Mouse (Mus musculus) embryonic facial prominence, embryonic 13.5 days (tissue): Measurements from ENCODE around the gene Nectin2. TPM values are rescaled to one million over a fixed set of nuclear protein-coding genes. Genes with fewer than 3 reads are reported as not detected.
"Not testable (repeated sequence)": the region's sequence is repeated elsewhere in the genome, so short reads cannot be mapped to it uniquely, and the experiment has no call there.

Experiments
- ATAC-seq: fragments of 200-750 bp; cut with Nextera tagmentation; 2 replicates; pipeline ENCODE4 v1.8.0; 2017; ENCODE audit warnings: low read depth; ENCODE audit not compliant: insufficient number of reproducible peaks, insufficient read depth, low FRiP score, low TSS enrichment
- H3K27ac ChIP-seq: fragments of 300-500 bp; sonication (generic); 2 replicates; pipeline ENCODE4 v1.5.1; 2015; ENCODE audit warnings: moderate library complexity, mild to moderate bottlenecking, inconsistent platforms
- H3K27me3 ChIP-seq: fragments of 300-500 bp; sonication (generic); 2 replicates; pipeline ENCODE4 v1.6.1; 2015; ENCODE audit warnings: mild to moderate bottlenecking, inconsistent platforms
- H3K36me3 ChIP-seq: fragments of 300-500 bp; sonication (generic); 2 replicates; pipeline ENCODE4 v1.6.1; 2015; ENCODE audit warnings: mild to moderate bottlenecking, inconsistent platforms
- H3K4me1 ChIP-seq: fragments of 300-500 bp; sonication (generic); 2 replicates; pipeline ENCODE4 v1.6.1; 2015; ENCODE audit warnings: inconsistent platforms
- H3K4me2 ChIP-seq: fragments of 300-500 bp; sonication (generic); 2 replicates; pipeline ENCODE4 v1.6.1; 2015; ENCODE audit warnings: moderate library complexity, mild to moderate bottlenecking, inconsistent platforms
- H3K4me3 ChIP-seq: fragments of 300-500 bp; sonication (generic); 2 replicates; pipeline ENCODE4 v1.5.1; 2015; ENCODE audit warnings: mild to moderate bottlenecking, inconsistent platforms
- H3K9ac ChIP-seq: fragments of 300-500 bp; sonication (generic); 2 replicates; pipeline ENCODE4 v1.6.1; 2015; ENCODE audit warnings: mild to moderate bottlenecking, inconsistent platforms
- H3K9me3 ChIP-seq: fragments of 300-500 bp; sonication (generic); 2 replicates; pipeline ENCODE4 v1.6.1; 2016; ENCODE audit warnings: inconsistent platforms
- WGBS: fragments of 180-500 bp; shearing (Covaris S2); methylation state at CpG from one replicate; pipeline ENCODE4 v1.1.7; 2015; ENCODE audit warnings: mixed read lengths; 5-methylcytosine and 5-hydroxymethylcytosine counted together
- polyA plus RNA-seq: library from polyadenylated mRNA; unstranded; fragments of >200 nt; fragmentation: Nextera tagmentation; extraction: Ambion mirVana; gene quantifications from 2 replicates; pipeline ENCODE4 v1.2.1, GENCODE M21; 2015

Gene Nectin2
- polyA plus RNA-seq, 1 experiment from 2014 or later, result 87.0 TPM

DNA sequence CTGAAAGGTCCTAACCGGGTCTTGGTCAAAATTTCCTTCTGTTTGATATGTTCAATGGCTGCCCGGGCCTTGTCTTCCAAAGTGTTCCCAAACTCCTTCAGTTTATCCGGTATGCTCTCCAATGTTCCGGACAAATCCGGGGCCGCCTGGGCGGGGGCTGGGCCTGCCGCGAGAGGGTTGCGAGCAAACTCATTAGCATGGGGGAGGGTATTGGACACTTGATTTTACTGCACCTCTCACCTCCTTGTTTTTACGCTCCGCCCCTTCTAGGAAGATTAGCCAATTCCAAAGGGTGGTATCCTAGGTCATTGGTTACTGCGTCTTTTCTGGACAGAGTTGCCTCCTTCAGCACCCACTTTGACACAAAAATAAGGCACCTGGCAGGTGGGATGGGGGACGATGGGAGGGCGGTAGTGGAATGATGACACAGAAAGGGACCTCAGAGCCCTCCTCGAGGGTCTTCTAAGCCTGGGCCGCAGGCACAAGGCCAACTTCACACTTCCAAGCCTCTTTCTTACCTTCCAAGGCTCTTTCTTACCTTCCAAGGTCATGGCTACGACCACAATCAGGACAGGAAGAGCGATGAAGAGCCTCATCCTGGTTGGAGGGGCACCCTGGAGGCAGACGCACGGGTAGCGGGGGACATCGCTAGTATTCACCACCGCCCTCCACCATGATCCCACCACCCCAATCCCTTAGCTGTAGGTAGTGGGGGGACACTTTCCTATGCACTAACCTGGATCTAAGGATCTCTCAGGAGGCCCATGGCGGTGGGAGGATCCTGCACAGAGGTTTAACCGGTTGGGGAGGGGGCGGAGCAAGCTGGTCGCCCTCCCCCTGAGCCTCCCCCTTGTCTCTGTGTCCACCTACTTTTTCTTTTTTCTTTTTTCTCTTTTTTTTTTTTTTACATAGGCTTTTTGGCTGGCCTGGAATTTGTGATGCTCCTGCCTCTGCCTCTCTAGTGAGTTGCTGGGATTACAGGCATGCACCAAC lies 58.1 kb downstream of the Nectin2 start, which contains the start of gene Apoc1:
Gene Apoc1 (minus strand): TSS at position 788 of the 993 bp plus-strand sequence.
- peak within 1 kb of the TSS; percentile 12; the same call in 1 of the 2 replicates for H3K9ac ChIP-seq
- no peak within 1 kb of the TSS for H3K4me2 ChIP-seq
- no peaks in the 10 kb centered on the region for H3K27me3 ChIP-seq
- no peak for ATAC-seq
- WGBS, result 47% methylated on average over 28 of the region's 28 CpGs
- H3K4me3 ChIP-seq, result no peak within 1 kb of the TSS
- H3K27ac ChIP-seq, result no peak within 1 kb of the TSS
- peaks cover 6% of the 10 kb centered on the region for H3K4me1 ChIP-seq
- H3K36me3 ChIP-seq, result peaks cover 13% of the 10 kb centered on the region
- H3K9me3 ChIP-seq, result peaks cover 7% of the 10 kb centered on the region; the same call in 1 of the 2 replicates

DNA sequence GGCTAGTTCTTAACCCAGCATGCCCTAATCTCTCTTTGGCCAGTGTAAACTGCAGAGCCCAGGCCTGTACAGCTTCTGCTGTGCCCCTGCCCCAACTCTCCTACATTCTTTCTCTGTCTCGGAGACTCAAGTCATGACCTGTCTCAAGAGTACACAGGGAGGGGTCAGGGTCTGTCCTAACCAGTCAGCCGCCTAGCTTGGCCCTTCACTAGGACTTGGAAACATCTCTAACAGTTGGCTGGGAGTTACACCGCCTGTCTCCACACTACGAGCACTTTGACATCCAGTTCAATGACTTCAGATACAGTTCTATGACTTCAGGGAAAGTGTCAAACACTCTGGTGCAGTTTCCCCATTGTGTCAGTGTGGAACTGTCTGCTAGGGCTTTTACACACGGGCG lies 58.8 kb downstream of the Nectin2 start:
- 0 out of 2 replicates have a peak, but pooled peaks cover 2% of the 10 kb centered on the region for H3K9me3 ChIP-seq
- no peak overlapping the region for H3K4me3 ChIP-seq
- H3K27me3 ChIP-seq, result no peaks in the 10 kb centered on the region
- peaks cover 6% of the 10 kb centered on the region for H3K4me1 ChIP-seq
- ATAC-seq, result no peak
- 78% methylated on average over 6 of the region's 6 CpGs for WGBS
- no peak overlapping the region for H3K4me2 ChIP-seq
- no peak overlapping the region for H3K9ac ChIP-seq
- H3K36me3 ChIP-seq, result peaks cover 6% of the 10 kb centered on the region
- H3K27ac ChIP-seq, result no peak overlapping the region

DNA sequence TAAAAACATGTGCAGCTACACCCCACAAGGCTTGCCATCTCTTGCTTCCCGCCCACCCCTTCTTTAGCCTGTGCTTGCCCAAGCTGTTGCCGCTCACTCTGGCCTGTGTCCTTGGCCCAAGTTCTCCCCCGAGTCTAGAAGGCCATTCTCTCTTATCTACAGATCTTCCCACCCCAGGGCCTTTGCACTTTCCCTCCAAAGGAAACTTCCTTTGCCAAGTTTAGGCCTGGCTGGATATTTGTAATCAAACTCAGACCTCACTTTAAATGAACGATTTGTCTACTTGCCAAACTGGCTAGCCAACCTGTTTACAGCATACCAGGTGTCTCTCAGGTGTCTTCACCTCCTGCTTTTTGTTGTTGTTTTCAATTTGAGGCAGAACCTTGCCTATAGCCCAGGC lies 59.4 kb downstream of the Nectin2 start:
- H3K36me3 ChIP-seq, result no peaks in the 10 kb centered on the region
- ATAC-seq, result no peak

DNA sequence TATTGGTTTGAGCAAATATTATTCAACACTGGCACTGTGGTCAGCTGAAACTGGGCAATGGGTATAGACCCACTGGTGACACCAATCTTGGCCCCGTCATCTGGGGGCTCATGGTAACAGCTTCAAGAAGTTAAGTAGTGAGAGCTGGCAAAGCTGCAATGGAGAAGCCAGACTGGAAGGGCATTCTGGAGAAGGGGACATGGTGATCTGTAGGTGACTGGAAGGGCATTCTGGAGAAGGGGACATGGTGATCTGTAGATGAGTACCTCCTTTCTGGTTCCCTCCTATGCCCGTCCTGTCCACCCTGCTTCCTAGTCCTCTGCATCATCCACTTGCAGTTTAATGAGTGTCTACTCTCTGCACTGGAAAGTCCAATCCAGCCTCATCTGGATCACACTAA lies 61.7 kb downstream of the Nectin2 start:
- no peaks in the 10 kb centered on the region for H3K36me3 ChIP-seq
- no peak for ATAC-seq
- H3K27me3 ChIP-seq, result no peaks in the 10 kb centered on the region
- H3K4me2 ChIP-seq, result no peak overlapping the region
- H3K9ac ChIP-seq, result no peak overlapping the region
- H3K4me1 ChIP-seq, result peaks cover 6% of the 10 kb centered on the region
- no peak overlapping the region for H3K27ac ChIP-seq
- WGBS, result 92% methylated on average over 2 of the region's 2 CpGs
- no peak overlapping the region for H3K4me3 ChIP-seq
- H3K9me3 ChIP-seq, result no peaks in the 10 kb centered on the region

More for the DNA sequence above, 59.4 kb downstream of the Nectin2 start:
- Histone ChIP-seq H3K27ac (no peak overlapping the region), H3K9me3 (no peaks in the 10 kb centered on the region), H3K9ac (no peak overlapping the region), H3K4me3 (no peak overlapping the region), H3K27me3 (no peaks in the 10 kb centered on the region), H3K4me2 (no peak overlapping the region), H3K4me1 (peaks cover 6% of the 10 kb centered on the region)
- 79% methylated on average over 4 of the region's 4 CpGs for WGBS

DNA sequence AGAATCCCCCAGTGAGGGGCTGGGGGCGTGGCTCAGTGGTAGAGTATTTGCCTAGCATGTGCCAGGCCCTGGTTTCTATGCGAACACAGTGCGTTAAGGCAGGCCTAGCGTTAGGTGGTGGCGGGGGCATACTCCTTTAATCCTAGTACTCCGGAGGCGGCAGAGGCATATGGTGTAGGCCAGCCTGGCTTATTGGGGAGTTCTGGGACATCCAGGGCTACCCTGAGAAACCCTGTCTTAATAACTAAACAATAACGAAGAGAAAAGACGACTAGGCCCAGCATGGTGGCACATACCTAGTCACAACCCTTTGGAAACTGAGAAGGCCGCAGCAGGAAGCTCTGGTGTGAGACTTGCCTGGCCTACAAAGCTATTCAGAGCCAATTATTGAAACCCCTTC lies 62.2 kb downstream of the Nectin2 start:
- Histone ChIP-seq H3K4me3 (no peak overlapping the region), H3K9ac (no peak overlapping the region), H3K36me3 (no peaks in the 10 kb centered on the region), H3K4me2 (no peak overlapping the region), H3K27ac (no peak overlapping the region), H3K4me1 (peaks cover 2% of the 10 kb centered on the region), H3K9me3 (no peaks in the 10 kb centered on the region), H3K27me3 (no peaks in the 10 kb centered on the region)
- 92% methylated on average over 10 of the region's 10 CpGs for WGBS
- ATAC-seq, result no peak

DNA sequence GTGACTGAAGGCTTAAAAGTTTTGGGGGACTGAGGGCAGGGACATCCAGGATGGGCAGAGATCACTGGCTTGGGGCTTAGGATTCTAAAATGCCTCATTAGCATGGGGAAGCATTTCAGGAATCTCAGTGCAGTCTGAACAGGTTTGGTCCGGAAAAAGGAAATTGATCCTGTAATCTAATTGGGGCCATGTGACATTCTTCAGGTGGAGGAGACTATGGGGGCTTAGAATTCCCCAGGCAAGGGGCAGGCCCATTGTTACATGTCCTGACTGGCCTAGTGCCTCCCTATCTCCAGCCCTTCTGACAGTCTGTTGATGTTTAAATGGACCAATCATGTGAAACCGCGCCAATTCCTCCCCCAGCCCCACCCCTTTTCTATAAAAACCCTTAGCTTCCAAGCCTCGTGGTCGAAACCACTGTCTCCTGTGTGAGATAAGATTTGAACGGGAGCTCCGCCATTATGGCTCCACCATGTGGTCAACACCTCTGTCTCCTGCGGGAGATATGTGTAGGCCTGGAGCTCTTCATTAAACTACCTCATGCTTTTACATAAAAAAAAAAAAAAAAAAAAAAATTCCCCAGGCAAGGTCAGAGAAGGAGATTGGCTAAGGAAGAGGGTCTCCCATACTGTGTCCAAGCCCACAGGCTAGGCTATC lies 63.2 kb downstream of the Nectin2 start:
- not testable (repeated sequence) for ATAC-seq
- 0 out of 2 replicates have a peak overlapping the region, but pooled peaks have one; percentile 17 for H3K27ac ChIP-seq

DNA sequence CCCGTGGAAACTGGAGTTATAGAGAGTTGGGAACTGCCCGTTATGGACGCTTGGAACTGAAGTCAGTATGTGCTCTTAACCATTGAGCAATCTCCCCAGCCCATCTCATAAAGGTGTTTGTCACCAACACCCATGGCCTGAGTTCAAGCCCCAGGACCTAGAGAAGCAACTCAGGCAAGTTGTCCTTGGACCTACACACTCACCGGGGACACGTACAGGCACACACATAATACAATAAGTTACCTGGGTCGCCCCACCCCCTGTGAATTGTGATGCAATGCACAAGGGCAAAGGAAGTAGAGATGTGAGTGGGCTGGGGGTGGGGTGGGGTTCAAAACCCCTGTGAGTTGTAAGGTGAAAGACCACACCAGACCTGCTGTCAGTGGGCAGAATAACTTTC lies 63.8 kb downstream of the Nectin2 start:
- H3K27me3 ChIP-seq, result no peaks in the 10 kb centered on the region
- H3K4me3 ChIP-seq, result no peak overlapping the region
- 0 out of 2 replicates have a peak overlapping the region, but pooled peaks have one; percentile 17 for H3K27ac ChIP-seq
- H3K36me3 ChIP-seq, result no peaks in the 10 kb centered on the region
- H3K4me1 ChIP-seq, result no peaks in the 10 kb centered on the region
- H3K9me3 ChIP-seq, result no peaks in the 10 kb centered on the region
- H3K4me2 ChIP-seq, result no peak overlapping the region
- no peak overlapping the region for H3K9ac ChIP-seq
- ATAC-seq, result no peak
- WGBS, result 74% methylated on average over 6 of the region's 6 CpGs

More for the DNA sequence above, 63.2 kb downstream of the Nectin2 start:
- H3K36me3 ChIP-seq, H3K9ac ChIP-seq, H3K4me1 ChIP-seq, H3K4me2 ChIP-seq, H3K9me3 ChIP-seq, H3K27me3 ChIP-seq, H3K4me3 ChIP-seq: not testable (repeated sequence)
- WGBS, result 52% methylated on average over 8 of the region's 8 CpGs

DNA sequence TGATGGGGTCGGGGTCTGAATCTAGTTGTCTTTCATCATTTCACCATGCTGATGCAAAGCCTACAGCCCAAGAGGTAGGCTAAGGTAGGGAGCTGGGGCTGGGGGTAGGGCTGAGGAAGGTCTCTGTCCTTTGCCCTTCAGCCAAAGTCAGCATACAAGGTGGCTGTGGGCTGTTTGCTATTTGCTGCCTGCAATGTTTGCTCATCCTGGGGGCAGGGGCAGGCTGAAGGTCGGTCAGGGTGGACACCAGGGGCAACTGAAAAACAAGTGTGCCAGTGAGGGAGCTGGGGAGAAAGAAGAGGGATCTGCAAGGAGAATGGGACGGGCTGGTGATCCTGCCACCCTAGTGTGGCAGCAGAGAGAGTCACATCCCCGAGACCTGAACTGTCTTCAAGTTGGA lies 64.9 kb downstream of the Nectin2 start:
- no peaks in the 10 kb centered on the region for H3K9me3 ChIP-seq
- H3K9ac ChIP-seq, result no peak overlapping the region
- H3K27me3 ChIP-seq, result no peaks in the 10 kb centered on the region
- no peak overlapping the region for H3K4me2 ChIP-seq
- H3K4me3 ChIP-seq, result no peak overlapping the region
- WGBS, result 75% methylated on average over 4 of the region's 4 CpGs
- H3K27ac ChIP-seq, result no peak overlapping the region
- ATAC-seq, result no peak
- H3K36me3 ChIP-seq, result no peaks in the 10 kb centered on the region
- no peaks in the 10 kb centered on the region for H3K4me1 ChIP-seq

DNA sequence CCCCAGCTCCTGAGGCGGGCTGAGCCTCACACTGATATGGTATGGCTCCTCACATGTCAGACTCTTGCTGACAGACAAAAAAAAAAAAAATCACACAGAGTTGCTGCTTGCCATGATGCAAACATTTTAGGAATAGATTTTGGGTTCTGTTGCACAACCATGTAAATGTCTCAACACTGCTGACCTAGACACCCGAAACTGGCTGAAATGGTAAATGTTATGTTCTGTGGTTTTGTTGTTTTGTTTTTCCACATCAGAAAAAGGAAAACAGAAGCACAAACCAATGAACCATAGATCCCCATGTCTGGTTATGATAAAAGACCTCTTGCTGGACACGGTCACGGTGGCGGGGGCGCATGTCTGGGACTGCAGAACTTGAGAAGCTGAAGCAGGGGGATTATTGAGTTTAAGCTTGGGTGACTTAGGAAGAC lies 66.5 kb downstream of the Nectin2 start:
- Histone ChIP-seq H3K27ac (no peak overlapping the region), H3K4me2 (no peak overlapping the region), H3K9me3 (no peaks in the 10 kb centered on the region), H3K4me1 (no peaks in the 10 kb centered on the region), H3K9ac (no peak overlapping the region), H3K4me3 (no peak overlapping the region), H3K27me3 (no peaks in the 10 kb centered on the region), H3K36me3 (no peaks in the 10 kb centered on the region)
- no peak for ATAC-seq
- 67% methylated on average over 6 of the region's 6 CpGs for WGBS

DNA sequence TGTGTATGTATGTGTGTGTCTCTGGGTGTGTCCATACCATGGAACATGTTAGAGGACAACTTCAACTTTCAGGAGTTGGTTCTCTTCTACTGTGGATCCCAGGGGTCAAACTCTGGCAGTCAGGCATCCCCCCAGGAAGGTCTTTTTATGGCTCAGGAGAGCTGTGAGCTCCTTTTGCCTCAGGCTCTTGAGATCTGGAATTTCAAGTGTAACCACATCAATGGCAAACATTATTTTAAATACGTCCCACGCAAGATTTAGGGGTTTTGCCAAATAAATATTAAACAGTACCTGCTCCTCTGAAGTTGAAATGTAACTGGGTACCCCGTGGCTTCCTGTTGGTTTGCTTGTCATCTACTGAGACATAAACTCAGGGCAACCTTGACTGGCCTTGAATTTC lies 67.3 kb downstream of the Nectin2 start:
- no peak overlapping the region for H3K4me2 ChIP-seq
- H3K27me3 ChIP-seq, result no peaks in the 10 kb centered on the region
- H3K9me3 ChIP-seq, result no peaks in the 10 kb centered on the region
- H3K9ac ChIP-seq, result no peak overlapping the region
- WGBS, result 46% methylated on average over 3 of the region's 3 CpGs
- H3K4me3 ChIP-seq, result no peak overlapping the region
- no peaks in the 10 kb centered on the region for H3K4me1 ChIP-seq
- H3K36me3 ChIP-seq, result no peaks in the 10 kb centered on the region
- ATAC-seq, result no peak
- no peak overlapping the region for H3K27ac ChIP-seq

DNA sequence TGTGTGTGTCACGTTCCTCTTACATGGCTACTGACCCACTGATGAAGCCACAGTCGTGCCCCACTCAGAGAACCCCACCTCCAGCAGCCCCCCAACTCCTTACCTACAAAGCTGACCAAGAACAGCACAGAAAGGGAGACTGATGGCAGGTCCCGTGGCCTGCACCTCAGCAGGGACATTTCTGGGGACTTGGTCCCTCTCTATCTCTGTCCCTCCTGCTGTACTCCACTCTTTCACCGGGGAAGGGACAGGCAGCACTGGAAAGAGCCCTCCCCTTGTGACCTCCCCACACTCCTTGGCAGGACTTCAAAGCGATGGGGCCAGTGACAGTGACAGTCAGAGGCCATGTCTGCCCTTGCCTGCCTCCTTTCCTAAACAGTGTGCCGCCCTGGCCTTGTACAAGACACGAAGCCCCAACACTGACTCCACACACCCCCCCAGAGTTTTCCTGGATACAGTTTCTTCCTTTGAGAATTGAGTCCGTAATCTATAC lies 69.0 kb downstream of the Nectin2 start, which contains the start of the genes Gm44805 and Apoc4:
Gene Gm44805 (minus strand): TSS at position 222 of the 493 bp plus-strand sequence.
Gene Apoc4 (minus strand): TSS at position 278 of the 493 bp plus-strand sequence.
- no peak within 1 kb of the TSS for H3K4me3 ChIP-seq
- H3K27ac ChIP-seq, result no peak within 1 kb of the TSS
- H3K36me3 ChIP-seq, result no peaks in the 10 kb centered on the region
- no peaks in the 10 kb centered on the region for H3K9me3 ChIP-seq
- 57% methylated on average over 8 of the region's 8 CpGs for WGBS
- no peaks in the 10 kb centered on the region for H3K4me1 ChIP-seq
- peak; percentile 18; the same call in 1 of the 2 replicates for ATAC-seq
- H3K9ac ChIP-seq, result no peak within 1 kb of the TSS
- H3K4me2 ChIP-seq, result no peak within 1 kb of the TSS
- no peaks in the 10 kb centered on the region for H3K27me3 ChIP-seq
